Mouse (Mus musculus): ENCODE results near the gene Cnksr2.

The Cnksr2 gene

GRCm38 (mm10) chrX:158043057-158043843 is at the start of gene Cnksr2:
Gene Cnksr2, minus strand, starts transcription at chrX:158043294.
- peak; percentile 61 for DNase-seq

GRCm38 (mm10) chrX:158043844-158044140 is 698 bp upstream of the Cnksr2 start:
- no peak for DNase-seq

DNA sequence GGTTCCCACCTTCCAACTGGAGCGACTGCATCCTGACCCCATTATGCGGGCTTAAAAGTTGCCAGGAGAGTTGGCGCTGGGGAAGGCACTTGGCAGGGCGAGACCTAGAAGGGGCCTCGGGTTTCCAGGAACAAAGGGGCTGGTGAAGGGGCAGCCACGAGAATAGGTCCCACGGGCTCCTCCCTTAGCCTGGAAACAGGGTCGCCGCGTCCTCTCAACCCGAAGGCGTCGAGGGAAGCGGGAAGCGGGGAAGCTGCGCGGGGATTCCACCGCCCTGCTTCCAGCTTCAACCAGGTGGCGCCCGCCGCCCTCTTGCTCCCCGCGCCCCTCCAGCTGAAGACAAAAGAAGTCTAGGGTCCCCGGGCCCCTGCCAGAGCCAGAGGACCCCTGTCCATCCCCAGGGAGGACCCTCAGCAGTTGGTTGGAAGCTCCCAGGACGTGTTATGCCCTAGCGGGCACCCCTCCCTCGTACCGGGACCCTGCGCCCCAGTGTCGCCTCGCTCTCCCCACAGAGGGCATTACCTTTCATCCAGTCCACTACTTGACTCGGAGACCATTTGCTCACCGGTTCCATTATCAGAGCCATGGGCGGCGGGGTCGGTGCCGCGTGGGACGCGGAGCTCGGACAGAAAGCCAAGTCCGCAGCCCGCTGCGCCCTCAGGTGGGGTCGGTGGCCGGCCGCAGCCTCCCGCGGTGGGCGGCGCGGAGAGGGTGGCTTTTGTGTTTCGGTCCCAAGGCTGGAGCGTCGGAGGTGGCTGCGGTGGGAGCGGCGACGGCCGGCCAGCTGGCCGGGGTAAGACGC is 638 bp downstream of the Cnksr2 start:
- peak; percentile 31 for DNase-seq

DNA sequence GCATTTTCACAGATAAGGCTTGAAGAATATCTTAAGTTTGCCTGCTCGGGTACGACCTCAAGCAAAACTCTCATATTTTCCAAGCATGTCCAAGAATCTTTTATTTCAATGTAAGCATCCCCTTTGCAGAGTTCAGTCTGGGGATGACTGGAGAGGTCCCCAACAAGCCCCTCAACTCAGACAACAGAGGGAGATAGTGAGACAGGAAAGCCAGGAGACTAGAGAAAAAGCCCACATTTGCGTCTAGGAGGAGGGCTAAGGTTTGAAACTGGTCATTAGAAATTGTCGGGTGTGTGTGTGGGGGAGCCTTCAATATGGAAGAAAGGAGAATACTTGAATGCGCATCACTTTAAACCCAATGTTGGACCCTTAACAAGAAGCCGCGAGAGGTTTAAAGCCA is 1.4 kb downstream of the Cnksr2 start:
- no peak for DNase-seq

DNA sequence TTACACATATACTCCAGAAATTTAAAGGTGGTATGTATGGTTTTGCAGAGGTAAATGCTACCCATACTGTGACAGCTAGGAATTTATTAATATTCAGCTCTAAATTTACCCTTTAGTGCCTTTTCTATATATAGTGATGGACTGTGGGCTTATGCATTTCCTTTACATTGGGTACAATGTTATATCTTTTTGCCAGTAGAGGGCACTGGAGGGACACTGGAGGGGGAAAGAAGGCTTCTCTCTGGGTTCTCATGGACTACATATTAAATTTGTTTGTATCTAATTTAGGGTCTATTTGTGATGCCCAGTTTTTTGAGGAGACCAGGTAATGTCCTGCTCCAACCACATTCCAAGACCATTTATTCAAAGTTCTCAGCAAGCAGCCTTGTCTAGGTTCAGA is 91.4 kb downstream of the Cnksr2 start:
- DNase-seq, result no peak

- DNase-seq, result no peak
Measured at GRCm38 (mm10) chrX:157949256-157949655, 93.8 kb downstream of the Cnksr2 start.

DNA sequence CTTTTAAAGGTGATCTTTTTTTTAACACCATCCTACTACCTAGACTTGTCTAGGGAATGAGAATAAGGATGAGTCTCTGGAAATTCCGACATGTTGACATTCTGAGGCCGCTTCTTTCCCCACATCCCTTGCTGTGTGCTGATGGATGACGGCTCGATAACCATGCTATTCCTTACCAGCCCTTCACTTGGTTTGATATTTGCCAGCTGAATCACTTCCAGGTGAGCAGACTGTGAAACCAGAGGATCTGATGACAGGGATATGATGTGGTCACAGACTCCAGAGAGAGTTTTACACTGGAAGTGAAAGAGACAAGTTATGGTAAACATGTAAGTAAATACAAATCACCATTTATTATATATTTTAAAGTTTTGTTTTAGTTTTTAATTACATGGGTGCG is 98.0 kb downstream of the Cnksr2 start:
- DNase-seq, result no peak

GRCm38 (mm10) chrX:157936611-157937010 is 106.5 kb downstream of the Cnksr2 start:
- no peak for DNase-seq

GRCm38 (mm10) chrX:157920093-157920492 is 123.0 kb downstream of the Cnksr2 start:
- DNase-seq, result no peak

DNA sequence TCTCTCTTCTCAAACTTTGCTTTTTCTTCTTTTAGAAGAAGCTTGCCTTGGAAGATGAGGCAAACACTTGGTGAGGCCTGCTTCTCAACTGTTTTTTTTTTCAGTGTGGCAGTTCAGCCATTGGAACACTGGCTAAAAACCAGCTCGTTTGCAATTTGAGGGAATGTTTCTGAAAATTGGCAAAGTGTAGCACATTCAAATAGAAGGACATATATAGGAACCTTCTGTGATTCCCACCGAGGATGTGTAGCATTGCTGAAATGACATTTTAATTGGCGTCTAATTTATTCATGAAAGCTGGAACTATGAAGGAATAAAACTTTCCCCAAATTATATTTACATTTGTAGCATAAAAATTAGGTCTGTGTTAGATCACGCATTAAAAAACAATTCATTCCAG is 213.1 kb downstream of the Cnksr2 start:
- DNase-seq, result no peak

GRCm38 (mm10) chrX:157818921-157819260 is 224.2 kb downstream of the Cnksr2 start:
- no peak for DNase-seq

- DNase-seq, result peak; percentile 3
Measured at GRCm38 (mm10) chrX:157818207-157818920, 224.7 kb downstream of the Cnksr2 start, which contains the start of gene Klhl34. Gene Klhl34, plus strand, starts transcription at chrX:157818435.

DNA sequence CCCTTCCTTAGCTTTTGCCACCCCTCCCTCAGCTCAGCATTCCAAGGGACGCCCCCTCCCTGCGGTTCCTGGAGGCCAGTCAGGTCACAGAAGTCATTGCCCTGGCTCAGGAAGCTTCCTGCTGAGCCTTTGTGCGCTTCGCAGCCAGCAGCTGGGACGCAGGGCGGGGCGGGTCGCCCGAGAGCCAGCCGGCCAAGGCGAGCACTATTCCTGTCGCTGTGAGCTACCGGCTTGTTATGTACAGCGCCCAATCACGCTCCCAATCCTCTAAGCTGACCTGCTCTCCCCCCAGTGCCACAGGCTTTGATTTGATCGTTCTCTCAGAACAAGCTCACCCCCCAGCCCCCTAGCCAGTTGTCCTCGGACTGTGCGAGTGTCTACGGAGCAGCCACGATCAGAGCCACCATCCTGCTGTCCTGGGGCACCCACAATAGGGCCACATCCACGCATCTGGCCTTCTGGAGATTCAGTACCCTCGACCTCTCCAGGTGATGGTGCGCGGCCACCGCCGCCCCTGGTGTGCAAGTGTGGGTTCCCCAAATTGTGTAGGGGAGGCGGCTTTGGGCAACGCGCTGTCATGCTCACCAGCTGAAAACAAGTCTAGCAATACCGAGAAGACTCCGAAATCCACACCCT is 225.4 kb downstream of the Cnksr2 start:
- peak; percentile 8 for DNase-seq

- DNase-seq, result no peak
Measured at GRCm38 (mm10) chrX:157809721-157810120, 233.4 kb downstream of the Cnksr2 start.

GRCm38 (mm10) chrX:157801669-157802068 is 241.4 kb downstream of the Cnksr2 start:
- no peak for DNase-seq

Measured in right cerebral cortex, postnatal 4 days (tissue).